Mouse (Mus musculus): ENCODE measurements at regions not wholly inside any gene's neighbourhood (a gene's known extent, or its start where the extent isn't known, plus 50 kb on each side); places are given as distances from the start of the nearest gene placed in this dataset.

- DNase-seq (ENCODE audit: low spot score) = no peak
Measured at GRCm38 (mm10) chr16:9115548-9115947, 285.6 kb downstream of the 1810013L24Rik start.

DNA sequence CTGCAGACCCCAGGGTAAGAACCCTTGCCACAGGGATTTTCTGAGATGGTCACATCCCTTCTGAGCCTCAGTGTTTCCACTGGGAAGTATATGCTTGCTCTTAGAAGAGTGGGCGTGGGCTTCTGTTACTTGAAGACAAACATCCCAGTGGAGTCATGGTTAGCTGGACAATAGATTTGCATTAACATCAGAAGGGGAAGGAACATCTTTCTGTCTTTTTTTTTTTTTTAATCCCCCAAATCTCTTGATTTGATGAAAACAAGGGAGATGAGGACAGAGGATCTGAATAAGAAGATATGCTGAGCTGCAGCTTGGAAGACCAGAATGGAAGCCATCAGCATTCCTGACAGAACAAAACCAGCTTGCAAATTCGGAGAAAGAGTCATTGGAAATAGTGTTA, 291.7 kb downstream of the 1810013L24Rik start:
- DNase-seq (ENCODE audit: low spot score) = no peak

- no peak for DNase-seq (ENCODE audit: low spot score)
Measured at GRCm38 (mm10) chr16:9132113-9132512, 302.2 kb downstream of the 1810013L24Rik start.

GRCm38 (mm10) chr16:9132778-9133177, 302.9 kb downstream of the 1810013L24Rik start:
- DNase-seq (ENCODE audit: low spot score) = no peak

- no peak for DNase-seq (ENCODE audit: low spot score)
Measured at GRCm38 (mm10) chr16:9135377-9135776, 305.5 kb downstream of the 1810013L24Rik start.

DNA sequence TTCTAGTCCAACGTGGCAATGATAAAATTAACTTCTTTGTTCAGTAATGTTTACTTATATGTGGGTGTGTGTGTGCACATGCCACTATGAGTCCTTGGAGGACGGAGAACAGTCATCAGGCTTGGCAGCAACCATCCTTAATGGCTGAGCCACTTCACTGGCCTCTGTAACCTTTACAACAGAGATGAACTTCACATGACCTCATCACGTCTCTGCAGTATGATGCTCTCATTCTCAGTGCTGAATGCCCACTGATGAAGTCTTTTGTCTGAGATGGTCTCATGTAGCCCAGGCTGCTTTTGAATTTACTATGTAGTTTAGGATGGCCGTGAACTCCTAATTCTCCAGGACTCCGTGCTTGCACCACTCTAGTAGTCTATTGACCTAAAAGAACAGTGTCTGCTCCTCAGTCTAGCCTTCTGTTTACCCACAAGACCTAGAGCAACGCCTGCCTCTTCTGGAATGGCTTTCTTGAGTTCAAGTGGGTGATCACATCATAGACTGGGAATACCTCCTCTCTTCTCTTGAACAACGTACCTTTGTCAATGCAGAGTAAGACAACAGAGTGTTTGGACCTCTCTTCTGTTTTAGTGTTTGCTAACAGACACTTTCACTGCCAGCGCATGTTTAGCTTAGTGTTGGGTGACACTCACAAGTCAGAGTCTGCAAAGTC, 308.8 kb downstream of the 1810013L24Rik start:
- DNase-seq (ENCODE audit: low spot score) = no peak

DNA sequence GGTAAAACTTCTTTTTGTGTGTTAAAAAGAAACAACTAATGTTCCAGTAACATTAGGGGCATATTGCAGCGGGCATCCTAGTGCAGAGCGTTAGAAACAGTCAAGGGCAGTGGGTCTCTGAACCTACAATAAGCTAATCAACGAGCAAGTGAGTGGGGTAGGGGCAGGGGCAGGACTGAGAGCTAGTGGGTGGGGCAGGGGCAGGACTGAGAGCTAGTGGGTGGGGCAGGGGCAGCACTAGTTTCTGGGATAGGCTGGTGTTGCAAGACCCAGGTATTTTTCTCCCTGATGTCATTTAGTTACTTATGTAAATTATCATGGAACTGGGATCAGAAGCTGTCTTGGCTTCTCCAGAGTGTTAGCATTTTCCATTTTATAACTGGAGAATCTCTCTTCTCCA, 309.5 kb downstream of the 1810013L24Rik start:
- no peak for DNase-seq (ENCODE audit: low spot score)

GRCm38 (mm10) chr16:9149209-9150135, 319.6 kb downstream of the 1810013L24Rik start:
- DNase-seq (ENCODE audit: low spot score) = no peak

DNA sequence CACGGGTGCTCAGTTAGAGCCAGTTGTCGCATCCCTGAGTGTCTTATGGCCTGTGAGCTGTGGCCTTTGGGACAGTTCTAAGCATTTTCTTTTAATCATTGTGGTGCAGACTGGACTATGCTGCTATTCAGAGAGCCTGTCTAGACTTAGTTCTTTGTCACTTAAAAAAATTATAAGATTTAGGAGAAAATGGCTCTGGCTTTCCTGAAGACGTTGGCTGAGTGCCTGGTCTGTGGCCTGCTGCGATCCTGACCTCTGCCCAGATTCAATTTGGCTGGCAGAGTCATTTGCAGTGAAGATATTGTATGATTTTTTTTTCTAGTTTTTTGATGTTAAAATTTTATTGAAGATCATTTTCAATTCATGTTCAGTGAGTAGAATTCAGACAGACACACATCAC, 322.0 kb downstream of the 1810013L24Rik start:
- DNase-seq (ENCODE audit: low spot score) = no peak

DNA sequence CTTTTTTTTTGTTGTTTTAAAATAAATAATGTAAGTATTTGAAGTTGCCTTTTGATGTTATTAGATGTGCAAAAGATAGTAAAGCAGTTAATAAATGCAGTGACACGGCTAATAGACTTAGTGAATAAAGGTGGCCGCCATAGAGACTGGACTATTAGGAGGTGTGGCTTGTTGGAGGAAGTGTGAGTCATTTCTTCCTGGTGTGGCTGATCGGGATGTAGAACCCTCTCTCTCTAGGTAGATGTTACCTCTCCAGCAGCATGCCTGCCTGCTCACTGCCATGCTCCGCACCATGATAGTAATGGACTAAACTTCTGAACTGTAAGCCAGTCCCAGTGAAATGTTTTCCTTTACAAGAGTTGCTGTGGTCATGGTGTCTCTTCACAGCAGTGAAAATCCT, 323.6 kb downstream of the 1810013L24Rik start:
- no peak for DNase-seq (ENCODE audit: low spot score)

DNA sequence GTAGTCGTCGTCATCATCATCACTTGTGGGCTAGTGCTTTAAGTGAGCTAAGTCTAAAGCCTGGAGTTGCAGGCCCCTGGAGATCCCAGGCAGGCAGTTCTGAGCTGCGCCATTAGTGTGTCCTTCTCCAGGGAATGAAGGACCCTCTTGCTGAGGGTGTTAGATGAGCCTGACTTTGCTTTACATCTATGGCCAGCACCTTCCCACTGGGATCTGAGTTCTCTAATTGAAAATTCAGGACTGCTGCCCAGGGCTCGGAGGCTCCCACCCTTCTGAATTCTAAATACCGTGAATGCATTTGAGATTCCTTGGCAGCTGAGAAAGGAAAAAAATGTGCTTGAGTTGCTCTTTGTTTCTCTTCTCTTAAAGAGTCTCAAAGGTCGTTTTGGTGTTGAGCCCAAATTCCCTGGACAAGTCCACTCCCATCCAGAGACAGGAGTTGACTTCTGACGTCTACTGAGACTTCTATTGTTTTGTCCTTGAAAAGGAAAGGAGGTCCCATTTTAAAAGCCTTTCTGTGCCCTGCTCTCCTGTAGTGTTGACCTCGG, 335.9 kb downstream of the 1810013L24Rik start:
- DNase-seq (ENCODE audit: low spot score) = no peak

GRCm38 (mm10) chr16:9176402-9176801, 346.5 kb downstream of the 1810013L24Rik start:
- DNase-seq (ENCODE audit: low spot score) = no peak

- DNase-seq (ENCODE audit: low spot score) = no peak
Measured at GRCm38 (mm10) chr16:9195821-9196220, 365.9 kb downstream of the 1810013L24Rik start.

- DNase-seq (ENCODE audit: low spot score) = peak; percentile 2
Measured at GRCm38 (mm10) chr16:9198903-9199532, 369.1 kb downstream of the 1810013L24Rik start.

GRCm38 (mm10) chr16:9208602-9209001, 378.7 kb downstream of the 1810013L24Rik start:
- no peak for DNase-seq (ENCODE audit: low spot score)

- DNase-seq (ENCODE audit: low spot score) = no peak
Measured at GRCm38 (mm10) chr16:9211485-9211884, 381.6 kb downstream of the 1810013L24Rik start.

DNA sequence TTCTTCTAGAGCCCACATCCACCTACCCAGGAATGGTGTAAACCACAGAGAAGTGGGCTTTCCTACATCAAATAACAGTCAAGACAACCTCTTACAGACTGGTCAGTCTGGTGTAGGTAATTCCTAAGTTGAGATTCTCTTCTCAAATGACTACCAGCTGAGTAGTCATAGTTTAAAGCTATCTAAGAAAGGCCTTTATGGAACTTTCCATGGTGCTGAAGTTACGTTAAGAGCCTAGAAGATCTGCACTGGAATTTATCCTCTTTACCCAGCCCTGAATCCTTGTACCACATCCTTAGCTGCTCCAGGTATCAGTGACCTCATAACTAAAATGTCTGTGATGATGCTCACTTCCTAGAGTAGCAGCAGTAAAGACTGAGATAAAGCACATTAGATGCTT, 385.2 kb downstream of the 1810013L24Rik start:
- DNase-seq (ENCODE audit: low spot score) = no peak

- DNase-seq (ENCODE audit: low spot score) = no peak
Measured at GRCm38 (mm10) chr16:9217361-9217760, 387.5 kb downstream of the 1810013L24Rik start.

DNA sequence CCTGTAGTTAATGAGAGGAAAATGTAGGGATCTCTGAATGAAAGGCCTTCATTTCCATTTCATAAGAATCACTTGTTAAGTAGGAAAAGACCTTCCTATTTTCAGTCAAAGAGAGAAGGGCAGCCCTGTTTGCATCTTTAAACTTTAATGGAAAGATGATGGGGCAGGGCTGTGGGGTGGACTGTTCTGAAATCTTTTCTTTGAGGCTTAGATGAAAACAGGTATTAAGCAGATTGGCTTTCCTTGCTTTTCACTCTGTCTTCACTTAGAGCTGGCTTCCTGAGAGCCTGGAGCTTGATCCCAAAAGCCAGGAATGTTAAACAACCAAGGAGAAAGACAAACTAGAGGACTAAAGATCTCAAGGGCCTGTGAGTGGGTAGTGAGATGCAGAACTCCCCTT, 400.3 kb downstream of the 1810013L24Rik start:
- DNase-seq (ENCODE audit: low spot score) = no peak

- DNase-seq (ENCODE audit: low spot score) = no peak
Measured at GRCm38 (mm10) chr16:9242099-9242498, 412.2 kb downstream of the 1810013L24Rik start.

DNA sequence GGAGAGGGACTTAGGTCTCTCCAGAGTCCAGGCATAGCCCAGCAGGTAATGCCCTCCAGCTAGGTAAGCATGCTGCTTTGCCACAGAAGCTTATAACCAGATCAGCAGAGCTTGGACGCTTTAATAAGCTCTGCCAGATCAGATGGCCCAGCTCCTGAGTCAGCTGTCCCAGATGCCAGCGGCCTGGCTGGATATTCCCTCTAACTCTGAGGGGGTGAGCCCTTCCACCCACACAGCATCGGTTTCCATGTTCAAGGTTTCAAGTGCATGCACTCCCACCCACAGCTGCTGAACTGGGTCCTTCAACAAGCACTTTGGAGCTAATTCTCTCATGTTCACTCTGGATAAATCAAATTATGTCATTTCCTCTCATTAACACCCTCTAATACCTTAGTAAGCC, 417.3 kb downstream of the 1810013L24Rik start:
- peak; percentile 12 for DNase-seq (ENCODE audit: low spot score)

GRCm38 (mm10) chr16:9253054-9253453, 423.2 kb downstream of the 1810013L24Rik start:
- DNase-seq (ENCODE audit: low spot score) = no peak

Data from layer of hippocampus, adult 9-10 months (tissue).